Comparison of ENCODE assay signal across 7 mouse cellular contexts in the genomic region with DNA sequence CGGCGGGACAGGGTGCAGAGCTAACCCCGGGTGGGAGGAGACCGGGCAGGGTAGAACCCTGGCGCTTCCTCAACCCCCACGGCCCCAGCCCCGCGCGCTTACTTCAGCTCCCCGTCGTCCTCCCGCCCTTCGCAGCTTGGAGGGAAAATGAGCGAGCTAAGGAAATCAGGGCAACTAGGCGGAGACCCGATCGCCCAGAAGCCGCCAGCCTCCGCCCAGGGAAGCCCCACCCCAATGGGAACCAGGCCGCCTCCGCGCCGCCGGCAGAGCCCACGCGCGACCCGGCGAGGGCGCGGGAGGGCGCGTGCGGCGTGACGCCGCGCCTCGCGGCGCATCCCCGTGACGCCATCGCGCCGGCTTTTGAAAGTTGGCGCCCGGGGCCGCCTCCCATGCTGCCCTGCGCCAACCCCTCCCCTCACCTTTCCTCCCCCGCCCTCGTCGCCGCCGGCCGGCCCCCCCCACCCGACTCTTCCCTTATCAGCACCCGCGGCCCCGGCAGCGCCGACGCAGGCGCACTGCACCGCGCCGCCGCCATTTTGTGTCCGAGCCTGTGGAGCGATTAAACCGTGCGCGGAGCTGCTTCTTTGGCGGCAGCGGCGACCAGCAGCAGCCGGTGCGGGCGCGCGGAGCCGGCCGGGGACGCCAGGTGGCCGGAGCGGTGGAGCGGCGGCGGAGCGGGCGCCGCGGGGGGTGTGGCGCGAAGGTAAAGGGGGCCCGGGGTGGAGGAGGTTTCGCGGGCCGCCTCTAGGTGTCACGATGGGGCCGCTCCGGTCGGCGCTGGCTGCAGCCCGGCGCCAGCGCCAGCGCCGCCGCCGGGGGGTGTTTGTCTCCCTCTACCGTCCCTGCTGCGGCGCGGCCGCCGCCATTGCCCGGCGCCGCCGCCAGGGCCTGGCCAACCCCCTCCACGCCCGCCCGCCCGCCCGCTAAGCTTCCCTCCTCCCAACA. TPM values are rescaled to one million over a fixed set of nuclear protein-coding genes. Genes with fewer than 3 reads are reported as not detected.
A peak's percentile ranks its signal among the peaks of the same experiment; 100 is the strongest.
DNase-seq lines count a peak whose midpoint lies in the region; ATAC-seq lines count a peak whose summit lies in the region.

Ctcf (plus strand) TSS at position 551 of the 945 bp plus-strand sequence.

- H3K27ac ChIP-seq in intestine, embryonic 16.5 days (ENCODE audit: low read length), result peak within 1 kb of the TSS; percentile 100
- peak within 1 kb of the TSS; percentile 100 for H3K27ac ChIP-seq in midbrain, embryonic 11.5 days (ENCODE audit: low read depth, low read length)

- DNase-seq in adrenal gland, adult 18-20 months (ENCODE audit: low spot score in 2 of 2), result peak; percentile 85 to 89
- DNase-seq in embryo, embryonic 11 days, result peak; percentile 96
- DNase-seq in gastrocnemius, postnatal 36 days, result peak; percentile 89 to 91
- DNase-seq in left cerebral cortex, postnatal 36 days (ENCODE audit: low spot score in 2 of 2), result peak; percentile 92 to 96
- DNase-seq in midbrain, embryonic 11.5 days (ENCODE audit: low spot score, missing footprints), result peak; percentile 98
- DNase-seq in skeletal muscle tissue, adult 2 months (ENCODE audit: low read depth, low spot score), result peak; percentile 91

- intact Hi-C loops in gastrocnemius, postnatal 36 days (cut with DNase I), result no loop called here
- intact Hi-C loops in left cerebral cortex, postnatal 36 days (cut with DNase I), result loop anchor here (1.0 to 5.0 kb wide), 4 partner anchors 12 to 70 kb away; partner anchors contain the start of gene Atp6v0d1

- H3K27me3 ChIP-seq in intestine, embryonic 16.5 days (replicated peaks; ENCODE audit: control insufficient read depth, insufficient read depth, low read length), result no peaks in the 10 kb centered on the region
- no peaks in the 10 kb centered on the region for H3K27me3 ChIP-seq in midbrain, embryonic 11.5 days (ENCODE audit: control insufficient read depth, insufficient read depth, low read length)

- H3K4me2 ChIP-seq in intestine, embryonic 16.5 days (ENCODE audit: low read depth, low read length), result peak within 1 kb of the TSS; percentile 76
- peak within 1 kb of the TSS; percentile 93 for H3K4me2 ChIP-seq in midbrain, embryonic 11.5 days

- H3K36me3 ChIP-seq in intestine, embryonic 16.5 days (ENCODE audit: control insufficient read depth, insufficient read depth, low read length), result no peaks in the 10 kb centered on the region
- no peaks in the 10 kb centered on the region for H3K36me3 ChIP-seq in midbrain, embryonic 11.5 days (ENCODE audit: control insufficient read depth, insufficient read depth, low read length)

- peak within 1 kb of the TSS; percentile 83 for H3K4me3 ChIP-seq in intestine, embryonic 16.5 days (ENCODE audit: low read length)
- peak within 1 kb of the TSS; percentile 94 for H3K4me3 ChIP-seq in midbrain, embryonic 11.5 days (ENCODE audit: low read depth, low read length)

- H3K9ac ChIP-seq in intestine, embryonic 16.5 days (ENCODE audit: low read depth, low read length), result peak within 1 kb of the TSS; percentile 96
- peak within 1 kb of the TSS; percentile 100 for H3K9ac ChIP-seq in midbrain, embryonic 11.5 days (ENCODE audit: low read length)

- peak; percentile 95 for ATAC-seq in intestine, embryonic 16.5 days
- ATAC-seq in midbrain, embryonic 11.5 days (ENCODE audit: low FRiP score), result peak; percentile 94

- WGBS in intestine, embryonic 16.5 days, result under 1% methylated on average over 92 of the region's 126 CpGs
- WGBS in midbrain, embryonic 11.5 days, result under 1% methylated on average over 113 of the region's 126 CpGs

- H3K9me3 ChIP-seq in intestine, embryonic 16.5 days (ENCODE audit: control insufficient read depth, low read length), result no peaks in the 10 kb centered on the region
- H3K9me3 ChIP-seq in midbrain, embryonic 11.5 days (ENCODE audit: control insufficient read depth, low read length), result no peaks in the 10 kb centered on the region

- peaks cover 14% of the 10 kb centered on the region for H3K4me1 ChIP-seq in intestine, embryonic 16.5 days (ENCODE audit: control insufficient read depth, insufficient read depth, low read length)
- H3K4me1 ChIP-seq in midbrain, embryonic 11.5 days (ENCODE audit: control insufficient read depth, insufficient read depth, low read length), result peaks cover 14% of the 10 kb centered on the region

RNA-seq across cellular contexts. Expression of gene Ctcf, which starts in this region (rescaled TPM):
- 10 to 100 TPM; 54.2 to 55.2 TPM for total RNA-seq in adrenal gland, adult 18-20 months (2021)
- 10 to 100 TPM; 27.0 to 29.9 TPM for total RNA-seq in gastrocnemius, postnatal 36 days (2021)
- polyA plus RNA-seq in intestine, embryonic 16.5 days (2015; fragmentation: Nextera tagmentation; extraction: Ambion mirVana), result 73.7 and 86.4 TPM in 2 replicates
- 10 to 100 TPM; 61.2 to 77.2 TPM for total RNA-seq in left cerebral cortex, postnatal 36 days (2021)
- polyA plus RNA-seq in midbrain, embryonic 11.5 days (2014; fragmentation: Nextera tagmentation; extraction: Ambion mirVana), result 112 and 115 TPM in 2 replicates

Comparison
In these comparisons a context has a peak if more than half of its experiments do, and no peak if none do; other contexts are left out.
1. Peak in every context shown above with its lines: DNase-seq, ATAC-seq, H3K4me3 ChIP-seq and H3K27ac ChIP-seq.